Mouse (Mus musculus): ENCODE data around the gene Smg8. TPM values are rescaled to one million over a fixed set of nuclear protein-coding genes. Genes with fewer than 3 reads are reported as not detected.

Smg8 gene
- 17.2 TPM in 2 replicates for polyA plus RNA-seq (2015; fragmentation: Nextera tagmentation; extraction: Ambion mirVana)

DNA sequence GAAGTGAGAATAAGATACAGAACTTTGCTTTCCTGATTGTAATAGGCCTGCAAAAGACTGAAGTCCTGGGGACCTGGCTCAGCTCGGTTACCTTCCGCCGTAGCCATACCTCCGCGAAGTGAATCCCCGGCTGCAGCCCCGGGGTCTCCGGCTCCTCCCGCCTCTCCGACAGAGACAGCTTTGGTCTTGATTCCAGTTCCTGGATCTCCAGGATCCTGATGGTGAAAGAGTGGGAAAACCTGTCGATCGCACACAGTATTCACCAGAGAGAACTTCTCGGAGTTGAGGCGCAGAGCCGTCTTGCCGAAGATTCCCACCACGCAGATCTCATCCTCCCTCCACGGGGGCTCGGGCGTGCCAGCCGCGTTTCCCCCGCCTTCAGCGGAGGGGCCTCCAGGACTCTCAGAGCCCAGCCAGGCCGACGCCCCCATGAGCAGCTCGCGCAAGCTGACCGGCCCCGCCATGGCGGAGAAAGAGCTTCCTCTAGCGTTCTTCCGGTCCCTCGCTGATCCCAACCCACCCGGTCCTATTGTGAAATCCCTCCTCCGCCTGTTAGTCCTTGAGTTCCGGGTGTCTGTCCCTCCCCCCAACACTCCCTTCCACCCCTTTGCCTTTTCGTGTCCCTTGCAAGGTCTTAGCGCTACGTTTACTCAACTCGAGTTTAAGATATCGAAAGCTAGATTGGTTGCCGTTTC, at the start of gene Smg8:
TSS of gene Smg8 (minus strand) at position 485 of the 695 bp plus-strand sequence.
- no peaks in the 10 kb centered on the region for H3K27me3 ChIP-seq (replicated peaks)
- no peaks in the 10 kb centered on the region for H3K9me3 ChIP-seq
- H3K36me3 ChIP-seq = peaks cover 10% of the 10 kb centered on the region
- peak within 1 kb of the TSS; percentile 98 for H3K9ac ChIP-seq
- peak; percentile 89 for ATAC-seq (ENCODE audit: insufficient read depth, low FRiP score, low read depth)
- WGBS = under 1% methylated on average over 43 of the region's 43 CpGs
- peak within 1 kb of the TSS; percentile 76 for H3K4me2 ChIP-seq
- peaks cover 20% of the 10 kb centered on the region for H3K4me1 ChIP-seq
- H3K27ac ChIP-seq = peak within 1 kb of the TSS; percentile 77
- peak within 1 kb of the TSS; percentile 97 for H3K4me3 ChIP-seq (replicated peaks)

DNA sequence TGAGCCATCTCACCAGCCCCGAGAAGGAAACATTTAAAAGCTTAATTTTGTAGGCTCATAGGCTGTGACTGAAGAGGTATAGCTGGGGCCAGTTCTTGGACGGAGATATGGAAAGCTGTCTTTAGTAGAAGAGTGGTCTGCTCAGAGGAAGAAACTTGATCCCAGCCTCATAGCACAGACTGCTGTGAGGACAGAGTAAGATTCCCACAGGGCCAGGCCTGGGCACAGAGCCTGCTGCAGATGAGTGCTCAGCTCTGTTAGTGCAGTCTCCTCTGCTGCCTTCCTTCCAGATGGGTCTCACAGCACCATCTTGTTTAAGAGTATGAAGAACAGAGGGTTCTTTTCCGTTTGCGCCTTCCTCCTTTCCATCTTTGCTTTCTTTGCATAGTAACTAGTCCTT, 49.7 kb upstream of the Smg8 start:
- H3K36me3 ChIP-seq = no peaks in the 10 kb centered on the region
- no peak overlapping the region for H3K27ac ChIP-seq
- H3K4me1 ChIP-seq = no peaks in the 10 kb centered on the region
- H3K4me2 ChIP-seq = no peak overlapping the region
- no peaks in the 10 kb centered on the region for H3K9me3 ChIP-seq
- ATAC-seq (ENCODE audit: insufficient read depth, low FRiP score, low read depth) = no peak
- H3K4me3 ChIP-seq (replicated peaks) = no peak overlapping the region
- H3K9ac ChIP-seq = no peak overlapping the region
- WGBS = 88% methylated on average over 4 of the region's 4 CpGs
- no peaks in the 10 kb centered on the region for H3K27me3 ChIP-seq (replicated peaks)

DNA sequence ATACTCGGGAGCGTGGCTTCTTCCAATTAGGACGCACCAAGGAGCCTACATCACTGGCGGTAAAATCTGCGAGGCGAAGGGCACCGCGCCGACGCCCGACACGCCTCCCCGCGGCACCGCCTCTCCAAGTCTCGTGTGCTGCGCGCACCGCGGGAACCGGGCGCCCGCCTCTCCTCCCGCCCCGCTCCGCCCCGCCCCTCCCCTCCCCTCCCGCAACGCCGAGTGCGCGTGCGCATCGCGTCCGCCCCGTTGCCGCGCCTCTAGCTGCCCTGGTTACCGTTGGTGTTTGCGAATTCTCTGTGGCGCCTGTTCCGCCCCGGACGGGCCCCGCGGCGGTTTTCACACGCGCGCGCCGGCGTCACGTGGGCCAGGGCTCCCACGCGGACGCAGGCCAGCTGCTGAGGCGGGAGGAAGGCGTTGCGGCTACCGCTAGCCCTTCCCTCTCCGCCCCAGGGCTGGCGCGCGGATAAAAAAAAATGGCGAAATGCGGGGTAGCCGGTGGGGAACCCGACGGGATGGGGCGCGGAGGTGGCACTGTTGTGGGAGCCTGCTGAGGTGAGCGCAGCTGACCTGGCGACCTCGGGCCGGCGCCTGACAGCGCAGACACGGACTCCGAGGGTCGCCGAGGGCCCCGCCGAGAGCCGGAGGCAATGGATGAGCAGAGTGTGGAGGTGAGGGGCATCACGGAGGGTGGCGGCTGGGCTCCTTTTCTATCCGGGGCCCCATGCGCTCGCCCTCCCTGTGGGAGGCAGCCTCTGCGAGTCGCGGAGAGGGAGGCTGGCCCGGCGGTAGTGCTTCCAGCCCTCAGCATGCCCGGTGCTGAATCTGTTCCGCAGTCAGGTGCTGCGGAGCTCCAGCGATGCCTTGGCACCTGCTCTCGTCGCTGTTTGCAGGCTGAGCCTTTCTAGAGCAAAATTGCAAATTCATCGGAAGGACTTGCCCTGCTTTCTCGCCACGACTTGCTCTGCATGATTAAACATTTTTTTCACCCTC, 40.5 kb upstream of the Smg8 start, which contains the start of gene Trim37:
TSS of gene Trim37 (plus strand) at position 254 of the 993 bp plus-strand sequence.
- peak; percentile 93 for ATAC-seq (ENCODE audit: insufficient read depth, low FRiP score, low read depth)
- H3K36me3 ChIP-seq = peaks cover 13% of the 10 kb centered on the region
- no peaks in the 10 kb centered on the region for H3K9me3 ChIP-seq
- peak within 1 kb of the TSS; percentile 69 for H3K4me3 ChIP-seq (replicated peaks)
- under 1% methylated on average over 102 of the region's 105 CpGs for WGBS
- no peaks in the 10 kb centered on the region for H3K27me3 ChIP-seq (replicated peaks)
- H3K27ac ChIP-seq = peak within 1 kb of the TSS; percentile 84
- peak within 1 kb of the TSS; percentile 79 for H3K4me2 ChIP-seq
- 0 out of 2 replicates have a peak, but pooled peaks cover 3% of the 10 kb centered on the region for H3K4me1 ChIP-seq
- H3K9ac ChIP-seq = peak within 1 kb of the TSS; percentile 70

DNA sequence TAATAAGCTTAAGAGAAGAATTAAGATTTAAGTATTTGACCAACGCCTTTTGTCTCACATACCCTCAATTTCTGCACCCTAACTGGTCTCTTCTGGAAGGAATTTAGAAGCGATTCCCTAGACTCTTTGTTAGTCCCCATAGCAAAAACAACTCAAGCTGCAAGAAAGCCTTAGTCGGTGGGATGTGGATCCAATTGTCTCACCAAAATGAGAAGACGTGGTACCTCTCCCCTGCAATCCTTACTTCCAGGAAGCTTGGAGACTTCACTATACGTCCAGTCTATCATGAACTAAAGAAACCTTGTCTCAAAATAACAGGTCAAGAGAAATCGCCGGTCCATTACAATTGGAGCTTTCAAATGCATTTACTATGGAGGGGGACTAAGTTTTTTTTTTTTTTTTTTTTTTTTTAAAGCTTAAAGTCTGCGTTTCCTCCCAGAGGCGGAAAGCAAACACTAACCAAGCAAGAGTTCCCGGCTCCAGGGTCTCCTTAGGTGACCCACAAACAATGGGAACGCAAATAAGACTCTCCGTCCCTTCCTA, 39.8 kb upstream of the Smg8 start:
- ATAC-seq (ENCODE audit: insufficient read depth, low FRiP score, low read depth) = no peak
- WGBS = 3% methylated on average over 12 of the region's 12 CpGs
- peaks cover 13% of the 10 kb centered on the region for H3K36me3 ChIP-seq
- H3K4me1 ChIP-seq = 0 out of 2 replicates have a peak, but pooled peaks cover 3% of the 10 kb centered on the region
- H3K9me3 ChIP-seq = no peaks in the 10 kb centered on the region
- H3K4me2 ChIP-seq = peak overlapping the region; percentile 79
- H3K27ac ChIP-seq = peak overlapping the region; percentile 81
- no peak overlapping the region for H3K9ac ChIP-seq
- H3K27me3 ChIP-seq (replicated peaks) = no peaks in the 10 kb centered on the region
- peak overlapping the region; percentile 69 for H3K4me3 ChIP-seq (replicated peaks)

DNA sequence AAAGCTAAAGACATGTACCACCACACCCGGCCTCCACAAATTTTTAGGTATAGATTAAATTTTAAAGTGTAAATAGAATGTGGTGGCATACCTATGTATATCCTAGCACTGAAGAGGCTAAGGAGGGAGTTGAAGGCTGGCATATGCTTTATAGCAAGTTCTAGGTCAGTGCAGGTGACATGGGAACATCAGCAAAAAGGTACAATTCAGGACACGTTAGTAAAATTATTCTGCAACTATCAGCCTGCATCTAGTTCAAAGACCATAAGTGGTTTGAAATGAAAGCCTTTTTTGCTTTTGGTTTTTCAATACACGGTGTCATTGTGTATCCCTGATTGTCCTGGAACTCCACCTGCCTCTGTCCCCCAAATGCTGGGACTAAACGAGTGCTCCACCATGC, 39.0 kb upstream of the Smg8 start:
- Histone ChIP-seq H3K4me3 (replicated peaks) (no peak overlapping the region), H3K4me1 (0 out of 2 replicates have a peak, but pooled peaks cover 3% of the 10 kb centered on the region), H3K27ac (no peak overlapping the region), H3K9me3 (no peaks in the 10 kb centered on the region), H3K4me2 (peak overlapping the region; percentile 79; the same call in 1 of the 2 replicates), H3K27me3 (replicated peaks) (no peaks in the 10 kb centered on the region), H3K36me3 (peaks cover 21% of the 10 kb centered on the region), H3K9ac (no peak overlapping the region)
- 40% methylated on average over 4 of the region's 4 CpGs for WGBS
- no peak for ATAC-seq (ENCODE audit: insufficient read depth, low FRiP score, low read depth)

DNA sequence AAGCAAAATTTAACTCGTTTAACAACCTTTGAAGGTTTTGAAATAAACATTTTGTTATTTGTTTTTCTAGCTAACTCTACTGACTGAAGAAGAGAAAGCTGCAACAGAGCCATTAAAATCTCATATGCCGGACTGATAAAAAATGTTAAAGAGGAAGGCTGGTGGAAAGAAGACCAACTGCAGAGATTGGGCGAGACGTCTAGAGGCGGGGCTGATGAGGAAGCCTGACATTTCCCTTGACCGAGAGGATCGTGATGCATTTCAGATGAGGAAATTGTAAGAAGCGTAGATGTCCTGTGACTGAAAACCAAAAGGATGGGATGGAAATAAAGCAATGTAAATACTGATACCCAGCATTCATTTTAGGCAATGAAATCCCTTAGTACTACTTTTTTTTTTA, 35.3 kb upstream of the Smg8 start:
- Histone ChIP-seq H3K4me3 (replicated peaks) (no peak overlapping the region), H3K27ac (no peak overlapping the region), H3K9ac (no peak overlapping the region), H3K4me1 (no peaks in the 10 kb centered on the region), H3K27me3 (replicated peaks) (no peaks in the 10 kb centered on the region), H3K4me2 (no peak overlapping the region), H3K36me3 (peaks cover 29% of the 10 kb centered on the region), H3K9me3 (no peaks in the 10 kb centered on the region)
- WGBS = 79% methylated on average over 8 of the region's 8 CpGs
- ATAC-seq (ENCODE audit: insufficient read depth, low FRiP score, low read depth) = no peak

DNA sequence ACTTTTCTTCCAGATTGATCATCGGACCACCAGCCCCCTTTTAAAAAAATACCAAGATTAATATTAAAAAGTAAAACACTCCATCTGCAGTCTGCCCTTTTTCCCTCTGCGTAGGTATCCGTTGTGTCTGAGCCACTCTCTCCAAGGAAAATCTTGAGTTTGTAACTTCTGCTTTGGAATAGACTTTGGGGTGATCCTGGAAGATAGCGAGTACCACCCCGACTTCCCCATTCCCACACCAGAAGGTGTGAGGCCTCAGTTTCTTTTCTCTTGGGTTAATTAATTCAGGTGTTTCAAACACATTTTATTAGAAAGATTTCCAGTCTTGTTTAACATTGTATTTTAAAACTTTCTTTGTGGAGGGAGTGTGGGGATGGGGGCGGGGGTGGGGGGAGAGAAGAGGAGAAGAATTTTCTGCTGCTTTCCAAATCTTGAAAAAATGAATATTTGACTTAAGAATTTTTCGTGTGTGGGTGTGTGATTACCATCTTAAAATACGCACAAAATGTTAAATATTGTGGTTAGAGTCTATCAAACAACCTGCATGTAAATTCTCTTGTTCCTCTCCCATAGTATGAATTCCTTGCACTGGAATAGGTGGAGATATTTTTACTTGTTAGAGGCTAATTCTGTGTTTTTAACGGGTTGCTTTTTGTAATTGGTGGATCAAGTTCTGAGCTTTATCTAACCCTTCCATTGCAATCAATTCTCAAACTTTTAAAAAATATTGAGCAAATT, 23.8 kb upstream of the Smg8 start:
- H3K4me3 ChIP-seq (replicated peaks) = peak overlapping the region; percentile 80
- H3K27ac ChIP-seq = peak overlapping the region; percentile 93
- peaks cover 11% of the 10 kb centered on the region for H3K36me3 ChIP-seq
- peak overlapping the region; percentile 53 for H3K4me2 ChIP-seq
- no peak for ATAC-seq (ENCODE audit: insufficient read depth, low FRiP score, low read depth)
- peaks cover 6% of the 10 kb centered on the region; the same call in 1 of the 2 replicates for H3K4me1 ChIP-seq
- H3K9me3 ChIP-seq = no peaks in the 10 kb centered on the region
- no peaks in the 10 kb centered on the region for H3K27me3 ChIP-seq (replicated peaks)
- H3K9ac ChIP-seq = peak overlapping the region; percentile 71; the same call in 1 of the 2 replicates
- WGBS = 3% methylated on average over 9 of the region's 9 CpGs

DNA sequence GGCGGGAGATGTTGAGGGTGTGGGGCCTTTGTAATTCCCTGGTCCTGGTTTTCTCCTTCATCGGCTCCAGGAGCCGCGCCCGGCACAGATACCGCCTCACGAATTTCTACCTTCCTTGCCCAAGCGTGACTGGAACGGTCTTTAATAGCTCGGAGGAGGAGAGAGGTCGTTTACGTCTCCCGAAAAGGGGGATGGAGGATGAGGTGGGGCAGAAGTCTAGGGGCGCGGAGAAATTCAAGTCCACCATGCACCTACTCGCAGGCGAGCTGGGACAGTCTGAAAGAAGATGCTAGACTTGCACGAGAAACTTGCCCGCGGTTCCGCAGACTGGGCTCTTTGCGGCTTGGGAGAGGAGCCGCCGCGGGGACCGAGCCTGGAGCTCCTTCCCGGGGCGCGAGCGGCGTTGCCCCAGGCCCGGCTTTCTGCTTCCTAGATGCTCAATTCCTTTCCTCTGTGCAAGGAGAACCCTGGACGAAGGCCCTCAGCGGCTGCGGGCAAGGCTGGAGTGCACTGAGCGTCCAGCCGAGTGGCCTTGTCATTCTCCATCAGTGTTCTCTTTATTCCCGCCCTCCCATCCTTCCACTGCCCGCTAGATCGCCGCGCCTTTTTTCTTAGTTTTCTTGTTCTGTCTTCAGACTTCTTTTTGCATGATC, 23.1 kb upstream of the Smg8 start:
- H3K4me2 ChIP-seq = peak overlapping the region; percentile 53
- H3K4me3 ChIP-seq (replicated peaks) = peak overlapping the region; percentile 80
- peaks cover 11% of the 10 kb centered on the region for H3K36me3 ChIP-seq
- H3K4me1 ChIP-seq = peaks cover 6% of the 10 kb centered on the region; the same call in 1 of the 2 replicates
- no peaks in the 10 kb centered on the region for H3K9me3 ChIP-seq
- H3K27me3 ChIP-seq (replicated peaks) = no peaks in the 10 kb centered on the region
- H3K9ac ChIP-seq = peak overlapping the region; percentile 71
- H3K27ac ChIP-seq = peak overlapping the region; percentile 93
- WGBS = under 1% methylated on average over 42 of the region's 42 CpGs
- no peak for ATAC-seq (ENCODE audit: insufficient read depth, low FRiP score, low read depth)

DNA sequence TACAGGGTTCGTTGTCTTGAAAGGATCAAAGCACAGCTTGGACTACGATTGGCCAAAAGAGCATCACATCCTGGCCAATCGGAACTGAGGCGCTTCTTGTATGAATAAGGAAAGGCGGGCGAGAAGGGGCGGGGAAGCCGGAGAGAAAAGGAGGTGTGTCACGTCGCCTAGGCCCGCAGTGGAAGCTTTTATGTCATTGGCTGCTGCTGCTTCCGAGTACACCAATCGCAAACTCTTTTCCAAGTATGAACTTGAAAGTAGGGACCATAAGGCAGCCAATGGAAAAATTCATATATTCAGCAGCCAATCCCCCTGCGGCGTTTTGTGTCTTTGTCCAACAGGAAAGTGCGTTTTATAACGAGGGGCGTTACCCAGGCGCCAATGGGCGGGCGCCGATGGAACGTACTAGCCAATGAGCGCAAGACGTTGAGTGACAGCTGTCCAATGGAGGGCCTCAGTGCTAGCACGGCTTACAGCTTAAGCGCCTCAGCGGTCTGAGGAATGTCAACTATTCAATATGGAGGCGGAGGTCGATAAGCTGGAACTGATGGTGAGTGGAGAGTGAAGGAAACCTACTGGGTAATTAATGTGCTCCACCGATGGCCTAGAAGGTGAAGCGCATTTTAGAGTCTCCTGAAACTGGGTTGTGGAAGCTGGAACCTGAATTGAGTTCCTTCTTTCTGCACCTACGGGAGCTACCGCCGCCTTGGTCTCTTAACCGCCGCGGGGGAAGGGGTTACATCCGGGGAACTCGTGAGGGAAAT, 22.4 kb upstream of the Smg8 start, which contains the start of gene Ska2:
TSS of gene Ska2 (plus strand) at position 480 of the 764 bp plus-strand sequence.
- Histone ChIP-seq H3K4me2 (peak within 1 kb of the TSS; percentile 53), H3K4me3 (replicated peaks) (peak within 1 kb of the TSS; percentile 80), H3K27ac (peak within 1 kb of the TSS; percentile 93), H3K4me1 (peaks cover 6% of the 10 kb centered on the region; the same call in 1 of the 2 replicates), H3K36me3 (peaks cover 13% of the 10 kb centered on the region), H3K27me3 (replicated peaks) (no peaks in the 10 kb centered on the region), H3K9me3 (no peaks in the 10 kb centered on the region), H3K9ac (peak within 1 kb of the TSS; percentile 71)
- under 1% methylated on average over 40 of the region's 40 CpGs for WGBS
- peak; percentile 98 for ATAC-seq (ENCODE audit: insufficient read depth, low FRiP score, low read depth)

DNA sequence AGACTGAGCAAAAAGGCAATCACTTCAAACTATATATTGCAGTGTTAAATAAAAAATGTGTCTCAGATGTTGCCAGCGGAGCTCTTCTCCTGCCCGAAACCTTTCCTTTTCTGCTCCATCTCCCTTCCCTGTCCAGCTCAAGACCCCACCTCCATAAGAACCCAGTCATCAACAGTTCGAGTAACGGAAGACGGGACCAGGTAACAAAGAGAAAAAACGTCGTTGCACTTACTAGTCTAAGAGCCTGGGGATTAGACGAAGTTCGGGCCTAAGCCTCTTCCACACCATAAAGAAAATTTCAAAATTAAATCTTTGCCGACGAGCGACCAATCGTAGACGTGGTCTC, 21.8 kb upstream of the Smg8 start, which contains the start of gene Prr11:
TSS of gene Prr11 (minus strand) at position 300 of the 346 bp plus-strand sequence.
- peak within 1 kb of the TSS; percentile 93 for H3K27ac ChIP-seq
- H3K4me3 ChIP-seq (replicated peaks) = peak within 1 kb of the TSS; percentile 80
- no peaks in the 10 kb centered on the region for H3K9me3 ChIP-seq
- H3K36me3 ChIP-seq = peaks cover 14% of the 10 kb centered on the region
- H3K9ac ChIP-seq = peak within 1 kb of the TSS; percentile 71
- no peaks in the 10 kb centered on the region for H3K27me3 ChIP-seq (replicated peaks)
- peak within 1 kb of the TSS; percentile 53 for H3K4me2 ChIP-seq
- ATAC-seq (ENCODE audit: insufficient read depth, low FRiP score, low read depth) = no peak
- under 1% methylated on average over 14 of the region's 14 CpGs for WGBS
- H3K4me1 ChIP-seq = peaks cover 6% of the 10 kb centered on the region; the same call in 1 of the 2 replicates
